In genomic region chr19:31755929-31756792, GRCm38 (mm10) we compare ENCODE assay signal across 8 mouse cellular contexts. TPM values are rescaled to one million over a fixed set of nuclear protein-coding genes. Genes with fewer than 3 reads are reported as not detected.
DNase-seq lines count a peak whose midpoint lies in the region; ATAC-seq and TF ChIP-seq lines count a peak whose summit lies in the region.

No protein-coding gene starts in this region.

- 38% methylated on average over 11 of the region's 11 CpGs for WGBS in embryonic facial prominence, embryonic 13.5 days
- WGBS in heart, embryonic 15.5 days: 40% methylated on average over 11 of the region's 11 CpGs
- 42% methylated on average over 11 of the region's 11 CpGs for WGBS in liver, embryonic 14.5 days (ENCODE audit: insufficient replicate concordance)
- WGBS in neural tube, embryonic 13.5 days: 39% methylated on average over 11 of the region's 11 CpGs

- no peaks in the 10 kb centered on the region for H3K27me3 ChIP-seq in embryonic facial prominence, embryonic 13.5 days
- no peaks in the 10 kb centered on the region for H3K27me3 ChIP-seq in heart, embryonic 15.5 days
- no peaks in the 10 kb centered on the region for H3K27me3 ChIP-seq in liver, embryonic 14.5 days (ENCODE audit: control insufficient read depth, insufficient read depth, low read length)
- peaks cover 11% of the 10 kb centered on the region for H3K27me3 ChIP-seq in neural tube, embryonic 13.5 days

- TF ChIP-seq EP300 in liver, embryonic 14.5 days (IDR thresholded peaks at IDR 0.05; ENCODE audit: low read depth): no peak

- peak; percentile 70 for DNase-seq in ZHBTc4 (ENCODE audit: low read depth, low spot score)
- DNase-seq in kidney, postnatal 36 days: peak; percentile 64 to 83
- DNase-seq in liver, embryonic 14.5 days (ENCODE audit: low read depth in 3 of 3, low spot score in 3 of 3): peak; percentile 7 to 29 (median 26)

- peaks cover 12% of the 10 kb centered on the region for H3K4me1 ChIP-seq in embryonic facial prominence, embryonic 13.5 days
- peaks cover 40% of the 10 kb centered on the region for H3K4me1 ChIP-seq in heart, embryonic 15.5 days (replicated peaks)
- peaks cover 0 to 9% of the 10 kb centered on the region in 2 experiments; a peak in 3 of 4 replicates for H3K4me1 ChIP-seq in liver, embryonic 14.5 days (replicated peaks; ENCODE audit: control insufficient read depth in 2 of 2, insufficient read depth in 2 of 2, low read length in 1 of 2)
- H3K4me1 ChIP-seq in neural tube, embryonic 13.5 days (replicated peaks): peaks cover 12% of the 10 kb centered on the region

- H3K27ac ChIP-seq in embryonic facial prominence, embryonic 13.5 days: no peak overlapping the region
- H3K27ac ChIP-seq in heart, embryonic 15.5 days: no peak overlapping the region; the same call in 1 of the 2 replicates
- H3K27ac ChIP-seq in liver, embryonic 14.5 days: no peak overlapping the region
- no peak overlapping the region for H3K27ac ChIP-seq in neural tube, embryonic 13.5 days (replicated peaks)

- H3K4me2 ChIP-seq in embryonic facial prominence, embryonic 13.5 days: peak overlapping the region; percentile 48
- peak overlapping the region; percentile 35; the same call in 1 of the 2 replicates for H3K4me2 ChIP-seq in heart, embryonic 15.5 days
- no peak overlapping the region; the same call in 1 of the 2 replicates for H3K4me2 ChIP-seq in liver, embryonic 14.5 days (ENCODE audit: low read depth)
- H3K4me2 ChIP-seq in neural tube, embryonic 13.5 days: 0 out of 2 replicates have a peak overlapping the region, but pooled peaks have one; percentile 13

- H3K36me3 ChIP-seq in embryonic facial prominence, embryonic 13.5 days: no peaks in the 10 kb centered on the region
- H3K36me3 ChIP-seq in heart, embryonic 15.5 days: no peaks in the 10 kb centered on the region
- H3K36me3 ChIP-seq in liver, embryonic 14.5 days (replicated peaks; ENCODE audit: control insufficient read depth, insufficient read depth, low read depth): no peaks in the 10 kb centered on the region
- no peaks in the 10 kb centered on the region for H3K36me3 ChIP-seq in neural tube, embryonic 13.5 days

- TF ChIP-seq CTCF in liver, embryonic 14.5 days (IDR thresholded peaks at IDR 0.05; ENCODE audit: low read depth): peak; percentile 52

- H3K4me3 ChIP-seq in embryonic facial prominence, embryonic 13.5 days: no peak overlapping the region
- H3K4me3 ChIP-seq in heart, embryonic 15.5 days: no peak overlapping the region
- no peak overlapping the region for H3K4me3 ChIP-seq in liver, embryonic 14.5 days (ENCODE audit: insufficient read depth in 1 of 2, low read depth in 2 of 2, low read length in 2 of 2)
- H3K4me3 ChIP-seq in neural tube, embryonic 13.5 days: no peak overlapping the region

- peak overlapping the region; percentile 4; the same call in 1 of the 2 replicates for H3K9ac ChIP-seq in embryonic facial prominence, embryonic 13.5 days
- H3K9ac ChIP-seq in heart, embryonic 15.5 days: no peak overlapping the region
- no peak overlapping the region for H3K9ac ChIP-seq in liver, embryonic 14.5 days (replicated peaks)
- H3K9ac ChIP-seq in neural tube, embryonic 13.5 days: no peak overlapping the region

- no peaks in the 10 kb centered on the region for H3K9me3 ChIP-seq in embryonic facial prominence, embryonic 13.5 days
- H3K9me3 ChIP-seq in heart, embryonic 15.5 days (replicated peaks): no peaks in the 10 kb centered on the region
- no peaks in the 10 kb centered on the region for H3K9me3 ChIP-seq in liver, embryonic 14.5 days (ENCODE audit: control insufficient read depth, low read length)
- no peaks in the 10 kb centered on the region for H3K9me3 ChIP-seq in neural tube, embryonic 13.5 days

- peak; percentile 37 for ATAC-seq in CD4-positive, CD25-positive, alpha-beta regulatory T cell, adult 4 months
- ATAC-seq in embryonic facial prominence, embryonic 13.5 days (ENCODE audit: insufficient number of reproducible peaks, insufficient read depth, low FRiP score, low TSS enrichment, low read depth): 0 out of 2 replicates have a peak, but pooled peaks have one; percentile 48
- no peak for ATAC-seq in heart, embryonic 15.5 days (replicated peaks; ENCODE audit: insufficient number of reproducible peaks, insufficient read depth, low FRiP score, low read depth)
- no peak for ATAC-seq in liver, embryonic 14.5 days (ENCODE audit: insufficient read depth)
- ATAC-seq in neural tube, embryonic 13.5 days (ENCODE audit: low read depth): peak; percentile 71
- no peak for ATAC-seq in monocyte, adult 5-6 weeks (replicated peaks; ENCODE audit: insufficient number of reproducible peaks, low FRiP score, low TSS enrichment, poor library complexity, severe bottlenecking)

RNA-seq across cellular contexts. Expression of gene Prkg1, which starts 8.7 kb away (rescaled TPM):
- polyA plus RNA-seq in CD4-positive, CD25-positive, alpha-beta regulatory T cell, adult 4 months (2017; shearing (Covaris generic)): under 1 TPM in 1 of 2 experiments, not detected in 1; 0.39 TPM
- polyA plus RNA-seq in embryonic facial prominence, embryonic 13.5 days (2015; fragmentation: Nextera tagmentation; extraction: Ambion mirVana): 9.1 and 11.0 TPM in 2 replicates
- polyA plus RNA-seq in heart, embryonic 15.5 days (2015; fragmentation: Nextera tagmentation; extraction: Ambion mirVana): 6.0 TPM in 2 replicates
- polyA plus RNA-seq in liver, embryonic 14.5 days (2012; rRNA removed): 0.40 and 0.50 TPM in 2 replicates
- 0.47 and 0.92 TPM in 2 replicates for polyA plus RNA-seq in liver, embryonic 14.5 days (2014; fragmentation: Nextera tagmentation; extraction: Ambion mirVana)
- polyA plus RNA-seq in neural tube, embryonic 13.5 days (2015; fragmentation: Nextera tagmentation; extraction: Ambion mirVana): 9.2 and 9.9 TPM in 2 replicates
- total RNA-seq in monocyte, adult 5-6 weeks (2017): 0.49 to 0.64 TPM (median 0.57 TPM) in 3 replicates

Comparison
In these comparisons a context has a peak if more than half of its experiments do, and no peak if none do; other contexts are left out.
1. ATAC-seq: peak in CD4-positive, CD25-positive, alpha-beta regulatory T cell, adult 4 months (single experiment), embryonic facial prominence, embryonic 13.5 days (single experiment) and neural tube, embryonic 13.5 days (single experiment); none in heart, embryonic 15.5 days (single experiment), liver, embryonic 14.5 days (single experiment) and monocyte, adult 5-6 weeks (single experiment).
2. Peak in every context shown above with its lines, with median percentiles within 50 percentile points of each other: DNase-seq.